Mouse (Mus musculus): ENCODE results near the gene Clcf1. TPM values are rescaled to one million over a fixed set of nuclear protein-coding genes. Genes with fewer than 3 reads are reported as not detected.

Clcf1 gene
- total RNA-seq, 2 experiments from 2014 or later: 0.52 to 0.61 TPM

Small RNA genes lying within 50 kb of the gene (microRNA-seq; reads per million reads assigned to microRNA genes)
- gene Gm26115 (0 reads per million in 2 experiments), gene Mir6985 (0 to 0.36 reads per million in 2 experiments)

Other genes starting within 250 kb of the Clcf1 start
- under 1 TPM; 0.20 to 0.23 TPM for gene Aldh3b2, start 241.9 kb upstream of the Clcf1 start, total RNA-seq (2021)
- 1 to 10 TPM; 2.0 to 3.2 TPM for gene Acy3, start 227.7 kb upstream of the Clcf1 start, total RNA-seq (2021)
- not detected for gene Tbx10, start 221.5 kb upstream of the Clcf1 start, total RNA-seq (2021)
- 10 to 100 TPM; 22.5 to 23.0 TPM for gene Nudt8, start 213.7 kb upstream of the Clcf1 start, total RNA-seq (2021)
- under 1 TPM; 0.13 to 0.20 TPM for gene Gm49405, start 213.6 kb upstream of the Clcf1 start, total RNA-seq (2021)
- under 1 TPM; 0.79 to 0.82 TPM for gene Doc2g, start 210.9 kb upstream of the Clcf1 start, total RNA-seq (2021)
- gene Ndufv1, start 201.4 kb upstream of the Clcf1 start, total RNA-seq (2021): 100 to 1,000 TPM; 417 to 445 TPM
- gene Gstp1, start 176.3 kb upstream of the Clcf1 start, total RNA-seq (2021): 100 to 1,000 TPM; 344 to 368 TPM
- 100 to 1,000 TPM; 148 to 162 TPM for gene Gstp2, start 168.2 kb upstream of the Clcf1 start, total RNA-seq (2021)
- gene Gstp3, start 154.7 kb upstream of the Clcf1 start, total RNA-seq (2021): not detected
- not detected for gene Cabp2, start 132.7 kb upstream of the Clcf1 start, total RNA-seq (2021)
- gene Cdk2ap2, start 117.1 kb upstream of the Clcf1 start, total RNA-seq (2021): 10 to 100 TPM; 20.0 to 22.3 TPM
- gene Pitpnm1, start 114.2 kb upstream of the Clcf1 start, total RNA-seq (2021): 1 to 10 TPM; 3.8 to 4.0 TPM
- gene Aip, start 88.4 kb upstream of the Clcf1 start, total RNA-seq (2021): 10 to 100 TPM; 58.2 to 68.0 TPM
- not detected for gene Gpr152, start 74.5 kb upstream of the Clcf1 start, total RNA-seq (2021)
- not detected for gene Cabp4, start 70.2 kb upstream of the Clcf1 start, total RNA-seq (2021)
- gene Coro1b, start 65.6 kb upstream of the Clcf1 start, total RNA-seq (2021): 10 to 100 TPM; 13.9 to 15.3 TPM
- 1 to 10 TPM in 1 of 2 experiments, under 1 TPM in 1; 0.86 to 1.8 TPM for gene Ptprcap, start 60.6 kb upstream of the Clcf1 start, total RNA-seq (2021)
- 10 to 100 TPM; 25.2 to 26.8 TPM for gene Rps6kb2, start 50.9 kb upstream of the Clcf1 start, total RNA-seq (2021)
- 10 to 100 TPM; 26.0 to 26.2 TPM for gene Carns1, start 38.8 kb upstream of the Clcf1 start, total RNA-seq (2021)
- 1 to 10 TPM; 4.7 to 5.6 TPM for gene Tbc1d10c, start 23.0 kb upstream of the Clcf1 start, total RNA-seq (2021)
- 100 to 1,000 TPM; 196 to 211 TPM for gene Ppp1ca, start 22.2 kb upstream of the Clcf1 start, total RNA-seq (2021)
- 1 to 10 TPM; 2.3 to 2.9 TPM for gene Rad9a, start 12.6 kb upstream of the Clcf1 start, total RNA-seq (2021)
- gene AC109138.7, start 119 bp downstream of the Clcf1 start, total RNA-seq (2021): not detected
- gene Pold4, start 17.7 kb downstream of the Clcf1 start, total RNA-seq (2021): 10 to 100 TPM; 16.0 to 21.1 TPM
- gene Ssh3, start 54.9 kb downstream of the Clcf1 start, total RNA-seq (2021): 1 to 10 TPM; 2.4 to 3.0 TPM
- gene Ankrd13d, start 68.9 kb downstream of the Clcf1 start, total RNA-seq (2021): under 1 TPM; 0.23 to 0.27 TPM
- gene Grk2, start 92.0 kb downstream of the Clcf1 start, total RNA-seq (2021): 10 to 100 TPM; 41.5 to 52.0 TPM
- 10 to 100 TPM; 26.5 to 32.2 TPM for gene Kdm2a, start 184.0 kb downstream of the Clcf1 start, total RNA-seq (2021)
- under 1 TPM; 0.39 to 0.69 TPM for gene Rhod, start 225.2 kb downstream of the Clcf1 start, total RNA-seq (2021)